Mouse (Mus musculus) urinary bladder, postnatal 10 days (tissue): ENCODE results near the gene Fignl1.

Source experiments
- DNase-seq: peaks from one replicate; pipeline ENCODE4 v3.0.0; 2022; ENCODE audit warnings: low spot score

The Fignl1 gene

DNA sequence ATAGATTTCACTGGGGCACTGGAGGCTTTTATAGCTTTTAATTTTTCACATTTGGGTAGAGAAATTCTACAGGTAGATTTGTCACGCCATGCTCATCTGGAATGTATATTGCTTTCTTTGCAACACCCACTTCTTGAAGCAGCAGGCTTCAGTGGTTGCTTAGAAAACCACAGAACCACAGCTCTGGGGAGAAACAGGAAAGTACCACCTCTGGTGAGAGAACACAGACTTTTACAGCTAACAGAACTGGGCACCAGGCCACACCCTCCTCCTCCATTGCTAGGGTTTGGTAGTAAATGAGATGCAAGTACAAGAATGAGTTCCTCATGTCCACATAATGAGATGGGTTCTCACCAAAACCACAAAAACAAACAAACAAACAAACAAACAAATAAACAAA is 42.7 kb downstream of the Fignl1 start:
- DNase-seq, result no peak

DNA sequence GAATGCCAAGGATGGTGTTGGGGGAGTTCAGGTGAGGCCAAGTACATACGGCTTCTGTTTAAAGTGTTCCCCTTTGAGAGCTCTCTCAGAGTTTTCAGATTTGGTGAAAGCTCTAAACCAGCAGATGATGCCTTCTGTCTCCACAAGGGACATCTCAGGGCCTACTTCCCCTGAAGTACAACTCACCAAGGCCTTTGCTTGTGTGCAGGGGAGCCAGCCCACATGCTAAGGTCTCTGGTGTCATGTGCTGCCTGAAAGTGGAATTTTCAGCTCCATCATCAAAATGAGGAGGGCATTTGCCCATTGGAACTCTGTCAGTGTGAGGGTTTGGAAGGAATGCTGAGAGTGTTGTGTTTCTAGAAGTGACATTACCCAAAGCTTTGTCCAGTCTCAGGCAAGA is 43.3 kb downstream of the Fignl1 start:
- DNase-seq, result no peak

DNA sequence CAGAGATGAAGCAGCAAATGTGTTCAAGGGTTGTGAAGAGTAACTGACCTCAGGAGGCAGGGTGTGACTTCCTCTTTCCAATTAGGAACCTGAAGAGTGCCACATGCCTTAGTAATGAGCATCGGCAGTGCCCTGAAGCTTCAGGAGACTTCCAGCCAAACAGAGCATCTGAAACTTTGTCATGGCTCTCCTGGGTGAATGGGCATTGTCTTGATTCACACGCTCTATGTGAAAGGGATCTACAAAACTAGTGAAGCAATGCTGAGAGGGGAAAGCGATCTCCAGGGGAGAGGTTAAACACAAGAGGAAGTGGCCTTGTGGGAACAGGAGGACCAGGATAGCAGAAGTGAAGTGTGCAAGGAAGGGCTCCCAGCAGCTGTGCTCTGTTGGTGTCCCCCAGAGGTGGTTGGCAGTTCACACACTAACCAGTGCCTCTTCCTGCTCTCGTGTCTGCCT is 45.5 kb downstream of the Fignl1 start:
- no peak for DNase-seq

DNA sequence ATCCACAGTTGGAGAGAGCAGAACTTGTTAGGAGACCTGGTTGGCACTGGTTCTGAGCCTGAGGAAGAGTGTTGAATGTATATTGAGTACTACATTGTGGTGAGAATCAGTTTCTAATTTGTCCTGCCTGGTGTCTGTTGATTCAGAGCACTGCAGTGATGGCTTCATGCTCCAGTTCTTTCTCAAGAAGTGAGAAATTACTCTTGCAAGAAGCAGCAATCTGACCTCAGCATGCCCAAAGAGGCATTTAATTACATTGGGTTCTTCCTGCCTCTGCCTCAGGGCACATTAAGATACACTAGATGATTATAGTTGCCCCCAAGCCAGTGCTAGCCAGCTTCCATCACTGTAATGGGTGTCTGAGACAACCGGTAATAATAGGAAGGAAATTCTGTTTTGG is 49.9 kb downstream of the Fignl1 start:
- DNase-seq, result no peak

DNA sequence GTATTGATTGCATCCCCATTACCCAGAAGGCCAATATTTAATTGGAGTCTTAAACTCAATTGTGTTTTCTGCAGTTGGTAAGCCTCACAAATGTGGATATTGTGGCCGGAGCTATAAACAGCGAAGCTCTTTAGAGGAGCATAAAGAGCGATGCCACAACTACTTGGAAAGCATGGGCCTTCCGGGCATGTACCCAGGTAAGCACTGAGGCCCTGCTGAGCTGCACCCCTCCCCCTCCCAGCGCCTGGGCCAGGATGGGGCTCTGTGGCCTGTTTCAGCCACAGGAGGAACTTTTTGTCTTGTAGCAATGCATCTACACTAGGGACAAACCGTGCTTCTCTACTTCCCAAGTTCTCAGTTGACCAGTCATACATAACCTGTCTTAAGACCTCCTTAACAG is 50.6 kb downstream of the Fignl1 start:
- no peak for DNase-seq

DNA sequence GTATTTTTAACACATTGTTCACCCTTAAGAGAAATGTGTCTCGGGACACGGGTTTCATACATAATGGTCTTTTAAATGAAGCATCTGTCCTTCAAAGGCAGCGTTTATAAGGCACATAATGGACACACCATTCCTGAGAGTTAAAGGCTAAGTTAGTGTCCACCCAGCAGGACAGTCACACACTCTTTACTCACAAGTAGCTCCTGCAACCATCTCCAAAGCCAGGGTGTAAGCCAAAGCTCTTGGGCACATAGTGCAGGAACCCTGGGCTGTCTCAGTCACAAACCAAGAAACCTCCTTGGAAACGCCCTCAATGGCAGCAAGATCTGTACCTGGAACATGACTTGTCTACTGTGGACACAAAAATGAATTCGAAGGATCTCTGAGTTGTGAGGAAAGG is 55.9 kb downstream of the Fignl1 start:
- DNase-seq, result no peak

DNA sequence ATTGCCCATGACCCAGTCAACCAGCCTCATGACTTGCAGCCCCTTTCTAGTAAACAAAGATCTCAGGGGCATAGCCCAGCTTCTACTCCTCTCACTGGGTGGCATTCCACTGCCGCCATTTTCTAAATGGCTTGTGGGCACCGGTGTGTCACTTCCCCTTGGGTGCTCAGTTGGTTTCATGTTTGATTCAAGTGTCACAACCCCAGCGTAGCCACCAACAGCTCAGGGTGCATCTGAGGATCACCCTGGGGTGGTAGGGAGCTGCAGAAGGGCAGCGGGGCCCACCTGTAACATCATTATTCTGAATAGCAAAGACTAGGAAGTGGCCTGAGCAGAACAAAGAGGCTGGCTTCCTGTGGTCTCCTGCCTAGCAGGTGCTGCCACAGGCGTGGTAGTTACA is 57.7 kb downstream of the Fignl1 start:
- DNase-seq, result no peak

DNA sequence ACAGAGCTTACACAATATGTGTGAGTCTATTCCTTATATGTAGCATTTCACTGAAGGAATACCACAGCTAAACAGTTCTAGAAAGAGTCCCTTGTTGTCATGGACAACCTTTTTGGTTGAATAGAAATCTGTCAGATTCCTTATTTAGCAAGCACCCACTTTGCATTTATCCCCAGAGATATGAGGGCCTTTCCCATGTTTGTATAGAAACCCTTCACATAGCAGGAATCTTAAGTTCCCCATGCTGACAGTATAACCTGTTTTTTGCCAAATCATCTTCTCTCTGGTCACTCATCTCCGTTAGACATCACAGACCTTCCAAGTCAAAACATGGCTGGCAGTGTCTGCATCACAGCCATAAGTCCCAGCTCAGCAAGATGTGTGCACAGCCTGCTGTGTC is 64.5 kb downstream of the Fignl1 start:
- no peak for DNase-seq

DNA sequence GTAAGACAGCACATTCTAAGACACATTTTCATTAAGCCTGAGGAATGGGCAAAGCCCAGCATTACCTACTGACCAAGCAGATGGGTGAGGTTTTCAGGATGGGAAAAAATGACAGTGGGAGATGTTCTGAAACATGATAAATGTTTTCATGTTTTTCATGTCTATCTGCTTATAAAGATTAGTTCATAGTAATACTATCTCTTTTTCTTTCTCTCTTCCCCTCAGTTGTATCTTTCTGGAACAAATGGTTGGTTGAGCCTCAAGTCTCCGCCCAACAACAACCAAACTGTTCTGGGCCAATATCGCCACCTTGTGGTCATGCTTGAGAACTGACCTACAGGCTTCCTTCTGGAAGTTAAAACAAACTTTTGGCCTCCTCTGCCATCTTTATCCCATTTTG is 66.1 kb downstream of the Fignl1 start:
- DNase-seq, result no peak

DNA sequence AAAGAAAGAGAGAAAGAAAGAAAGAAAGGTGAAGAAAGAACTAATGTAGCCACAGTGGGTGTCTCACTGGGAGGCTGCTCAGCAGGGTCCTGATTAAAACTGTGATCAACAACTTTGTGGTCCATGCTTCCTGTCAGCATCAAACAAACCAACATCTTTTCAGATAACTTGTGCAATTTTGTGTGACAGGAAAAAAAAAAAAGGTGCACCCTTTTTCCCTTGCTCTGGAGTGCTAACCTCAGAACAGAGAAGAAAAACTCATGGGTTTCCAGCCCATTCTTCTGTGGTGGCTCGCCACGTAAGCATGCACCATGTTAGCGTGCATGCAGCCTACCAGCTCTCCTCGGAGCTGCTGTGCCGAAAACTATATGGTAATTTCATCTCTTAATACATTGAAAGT is 67.2 kb downstream of the Fignl1 start:
- DNase-seq, result no peak

DNA sequence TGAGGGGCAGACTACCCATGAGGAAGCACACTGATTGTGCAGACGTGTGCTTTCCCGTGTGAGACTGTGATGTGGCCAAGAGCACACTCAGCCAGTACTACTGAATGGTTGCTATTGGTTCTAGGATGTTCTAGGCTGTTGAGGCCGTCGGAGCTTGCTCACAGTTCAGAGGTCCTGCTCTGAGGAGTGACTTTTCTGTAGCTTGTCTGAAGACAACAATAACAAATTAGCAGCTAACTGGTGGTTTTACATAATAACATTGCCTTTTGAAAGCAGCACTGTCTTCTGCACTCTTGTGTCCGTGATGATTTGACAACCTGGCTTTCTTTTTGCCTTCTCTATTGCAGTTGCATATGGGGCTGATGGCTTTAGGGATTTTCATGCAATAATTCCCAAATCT is 68.2 kb downstream of the Fignl1 start:
- DNase-seq, result no peak

DNA sequence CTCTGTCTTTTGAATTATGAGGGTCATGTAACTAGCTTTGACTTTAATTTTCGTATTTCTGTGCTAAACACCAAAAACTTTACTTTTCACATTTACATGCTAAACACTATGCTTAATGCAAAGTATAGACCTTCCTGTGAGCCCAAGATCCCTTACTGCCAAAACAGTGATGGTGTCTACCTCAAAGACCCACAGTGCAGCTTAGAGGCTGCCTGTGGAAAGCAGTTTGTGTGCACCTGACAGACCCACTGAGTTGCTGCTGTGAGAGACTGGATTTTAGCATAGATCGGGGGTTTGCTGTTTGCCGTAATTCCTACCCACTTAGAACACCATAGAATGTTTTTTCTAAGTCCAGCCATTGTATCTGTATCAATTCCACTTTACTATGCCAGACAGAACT is 69.7 kb downstream of the Fignl1 start:
- no peak for DNase-seq

DNA sequence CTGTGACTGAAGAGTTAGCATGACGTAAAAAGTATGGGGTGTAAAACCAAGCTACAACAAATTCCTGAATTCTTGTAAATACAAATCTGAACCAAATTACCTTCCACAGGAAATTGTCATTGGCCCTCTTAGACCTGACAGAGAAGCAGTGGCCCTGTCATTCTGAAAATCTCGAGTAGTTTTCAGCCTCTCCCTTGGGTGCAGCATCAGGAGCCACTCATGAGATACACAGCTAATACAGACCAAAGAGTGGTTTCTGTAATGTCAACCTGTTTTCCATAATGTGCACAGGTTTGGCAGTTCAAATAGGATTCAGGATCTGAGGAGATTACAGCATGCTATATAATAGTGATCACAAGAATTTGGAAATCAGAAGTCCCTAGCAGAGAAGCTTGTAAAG is 71.2 kb downstream of the Fignl1 start:
- no peak for DNase-seq
